Mouse (Mus musculus): ENCODE measurements around the gene Irgm1. TPM values are rescaled to one million over a fixed set of nuclear protein-coding genes. Genes with fewer than 3 reads are reported as not detected.
"Not testable (repeated sequence)": the region's sequence is repeated elsewhere in the genome, so short reads cannot be mapped to it uniquely, and the experiment has no call there.

Gene Irgm1
- polyA plus RNA-seq, 1 experiment from 2014 or later, result 10.2 TPM

DNA sequence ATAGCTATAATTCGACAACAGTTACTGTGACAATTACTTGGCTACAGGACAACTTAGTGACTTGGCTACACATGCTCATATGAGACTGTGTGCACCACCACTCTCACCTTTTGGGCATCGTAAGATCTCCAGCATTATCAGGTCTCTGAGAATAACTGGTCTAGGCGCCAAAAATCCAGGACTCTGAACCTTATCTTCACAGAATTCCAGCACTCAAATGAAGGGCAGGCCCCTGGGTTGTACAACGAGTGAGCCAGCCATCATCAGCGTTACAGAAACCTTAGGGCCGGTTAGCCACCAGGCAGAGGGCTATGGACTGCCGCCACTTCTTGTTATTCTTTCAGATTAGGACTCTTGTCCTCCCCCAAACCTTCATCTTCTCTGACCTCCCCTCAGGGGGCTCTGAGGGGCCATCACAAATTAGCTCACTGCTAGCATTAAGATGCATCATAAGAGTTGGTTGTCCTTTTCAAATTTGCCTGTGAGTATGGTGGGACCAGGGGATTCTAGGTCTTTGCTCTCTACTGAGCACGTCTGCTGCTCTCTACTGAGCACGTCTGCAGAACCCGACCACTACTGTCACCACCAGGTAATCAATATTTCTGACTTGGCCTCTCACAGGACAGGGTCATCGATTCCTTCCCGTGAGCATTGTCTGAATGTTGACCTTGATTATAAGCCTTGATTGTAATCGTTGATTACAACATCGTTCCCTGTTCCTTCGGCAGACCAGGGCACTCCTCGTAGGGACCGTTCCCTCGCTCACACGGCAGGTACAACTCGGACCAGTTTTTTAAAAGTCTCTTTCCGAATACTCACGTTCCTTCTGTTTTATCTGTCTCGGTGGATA is 18.6 kb downstream of the Irgm1 start:
- H3K27ac ChIP-seq (replicated peaks in 1 of 2; ENCODE audit: control insufficient read depth in 1 of 2, insufficient read depth in 1 of 2, low read depth in 2 of 2, low read length in 2 of 2), result peak overlapping the region in 1 of 2 experiments; percentile 49; a peak in 2 of 4 replicates

DNA sequence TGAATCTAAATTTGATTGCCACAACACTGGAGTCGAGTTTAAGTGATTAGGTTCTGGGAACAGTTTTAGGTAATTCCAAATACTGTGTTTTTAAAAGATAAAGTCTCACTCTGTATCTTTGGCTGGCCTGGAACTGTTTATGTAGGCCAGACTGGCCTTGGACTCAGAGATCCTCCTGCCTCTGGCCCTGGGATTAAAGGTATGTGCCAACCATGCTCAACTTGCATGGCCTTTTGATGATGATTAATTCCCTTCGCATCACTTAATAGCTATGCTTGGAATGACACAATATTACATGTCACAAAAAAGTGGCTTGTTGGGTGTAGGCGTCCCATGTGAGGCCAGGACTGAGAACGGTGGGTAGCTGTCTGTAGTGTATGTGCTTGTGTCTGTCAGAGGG is 19.3 kb downstream of the Irgm1 start:
- Histone ChIP-seq H3K9me3 (ENCODE audit: control insufficient read depth, low read length) (no peaks in the 10 kb centered on the region), H3K4me2 (ENCODE audit: low read length) (peak overlapping the region; percentile 87; the same call in 1 of the 2 replicates), H3K27me3 (ENCODE audit: control insufficient read depth, insufficient read depth, low read length) (peaks cover 7% of the 10 kb centered on the region; the same call in 1 of the 2 replicates), H3K4me3 (ENCODE audit: control insufficient read depth in 1 of 2, insufficient read depth in 1 of 2, low read depth in 1 of 2, low read length in 2 of 2) (no peak overlapping the region), H3K27ac (replicated peaks in 1 of 2; ENCODE audit: control insufficient read depth in 1 of 2, insufficient read depth in 1 of 2, low read depth in 2 of 2, low read length in 2 of 2) (no peak overlapping the region), H3K9ac (ENCODE audit: low read length) (no peak overlapping the region), H3K4me1 (ENCODE audit: control insufficient read depth in 2 of 2, insufficient read depth in 2 of 2, low read length in 2 of 2) (peaks cover 0 to 2% of the 10 kb centered on the region in 2 experiments; a peak in 2 of 4 replicates), H3K36me3 (ENCODE audit: control insufficient read depth, insufficient read depth, low read length) (no peaks in the 10 kb centered on the region)
- no peak for ATAC-seq (ENCODE audit: insufficient number of reproducible peaks, insufficient read depth, low FRiP score, low read depth)
- WGBS, result 71% methylated on average over 4 of the region's 4 CpGs

More for the DNA sequence above, 18.6 kb downstream of the Irgm1 start:
- WGBS, result 5% methylated on average over 23 of the region's 23 CpGs
- Histone ChIP-seq H3K9me3 (ENCODE audit: control insufficient read depth, low read length) (no peaks in the 10 kb centered on the region), H3K27me3 (ENCODE audit: control insufficient read depth, insufficient read depth, low read length) (peaks cover 7% of the 10 kb centered on the region; the same call in 1 of the 2 replicates), H3K4me2 (ENCODE audit: low read length) (peak overlapping the region; percentile 87), H3K4me3 (ENCODE audit: control insufficient read depth in 1 of 2, insufficient read depth in 1 of 2, low read depth in 1 of 2, low read length in 2 of 2) (peak overlapping the region; percentile 72 to 86), H3K4me1 (ENCODE audit: control insufficient read depth in 2 of 2, insufficient read depth in 2 of 2, low read length in 2 of 2) (peaks cover 0 to 2% of the 10 kb centered on the region in 2 experiments; a peak in 2 of 4 replicates), H3K9ac (ENCODE audit: low read length) (peak overlapping the region; percentile 68), H3K36me3 (ENCODE audit: control insufficient read depth, insufficient read depth, low read length) (no peaks in the 10 kb centered on the region)
- ATAC-seq (ENCODE audit: insufficient number of reproducible peaks, insufficient read depth, low FRiP score, low read depth), result no peak

DNA sequence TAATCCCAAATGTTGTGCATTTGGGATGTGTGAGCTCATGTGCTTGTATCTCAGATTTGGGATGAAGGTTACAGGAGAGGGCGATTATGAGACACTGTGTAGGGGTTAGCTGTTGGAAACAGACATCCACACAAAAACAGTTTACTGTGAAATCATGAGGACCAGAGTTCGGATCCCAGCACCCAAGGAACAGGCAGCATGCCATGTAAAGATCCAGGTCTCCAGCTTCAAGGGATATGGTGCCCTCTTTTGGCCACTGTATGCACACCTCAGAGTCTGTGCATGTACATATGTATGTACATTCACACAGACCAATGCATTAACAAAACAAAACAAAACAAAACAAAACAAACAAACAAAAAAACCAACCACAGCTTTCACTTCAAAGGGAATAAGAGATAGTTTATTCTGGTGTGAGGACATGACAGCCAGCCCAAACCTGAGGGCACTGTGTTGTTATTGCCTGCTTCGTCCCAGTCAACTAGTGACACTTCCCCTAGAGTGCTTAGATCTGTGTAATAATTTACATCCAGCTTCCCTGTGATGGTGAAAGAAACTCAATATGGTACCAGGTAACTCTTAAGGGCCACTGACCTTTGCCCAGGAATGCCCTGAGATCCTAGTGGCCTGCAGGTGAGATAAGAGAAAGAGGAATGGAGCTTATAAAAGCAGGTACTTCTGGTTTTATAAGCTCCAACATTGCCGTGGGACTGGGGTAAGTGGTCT is 20.1 kb downstream of the Irgm1 start:
- Histone ChIP-seq H3K27me3 (ENCODE audit: control insufficient read depth, insufficient read depth, low read length) (peaks cover 7% of the 10 kb centered on the region; the same call in 1 of the 2 replicates), H3K36me3 (ENCODE audit: control insufficient read depth, insufficient read depth, low read length) (no peaks in the 10 kb centered on the region), H3K4me1 (ENCODE audit: control insufficient read depth in 2 of 2, insufficient read depth in 2 of 2, low read length in 2 of 2) (peaks cover 0 to 2% of the 10 kb centered on the region in 2 experiments; a peak in 2 of 4 replicates), H3K9me3 (ENCODE audit: control insufficient read depth, low read length) (no peaks in the 10 kb centered on the region), H3K9ac (ENCODE audit: low read length) (no peak overlapping the region), H3K4me2 (ENCODE audit: low read length) (no peak overlapping the region), H3K4me3 (ENCODE audit: control insufficient read depth in 1 of 2, insufficient read depth in 1 of 2, low read depth in 1 of 2, low read length in 2 of 2) (no peak overlapping the region), H3K27ac (replicated peaks in 1 of 2; ENCODE audit: control insufficient read depth in 1 of 2, insufficient read depth in 1 of 2, low read depth in 2 of 2, low read length in 2 of 2) (no peak overlapping the region)
- WGBS, result 80% methylated on average over 4 of the region's 4 CpGs
- no peak for ATAC-seq (ENCODE audit: insufficient number of reproducible peaks, insufficient read depth, low FRiP score, low read depth)

DNA sequence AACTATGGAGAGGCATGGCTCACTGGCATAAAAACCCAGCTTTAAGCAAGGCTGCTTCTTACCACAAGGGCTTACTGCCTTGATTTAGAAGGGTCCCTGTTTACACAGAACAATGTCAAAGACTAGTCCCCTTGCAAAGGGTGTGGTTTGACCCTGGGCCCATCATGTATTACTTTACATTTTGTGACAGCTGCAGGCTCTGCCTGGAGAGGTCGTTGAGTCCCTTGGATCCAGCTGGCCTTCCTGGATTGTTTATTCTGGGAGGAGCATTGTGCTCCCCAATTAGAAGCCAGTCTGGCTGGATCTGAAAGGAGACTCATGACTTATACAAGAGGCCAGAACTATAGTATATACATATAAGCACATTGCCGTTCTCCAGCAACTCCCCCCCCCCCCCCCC is 21.2 kb downstream of the Irgm1 start:
- Histone ChIP-seq H3K4me1 (ENCODE audit: control insufficient read depth in 2 of 2, insufficient read depth in 2 of 2, low read length in 2 of 2) (peaks cover 0 to 2% of the 10 kb centered on the region in 2 experiments; a peak in 2 of 4 replicates), H3K4me2 (ENCODE audit: low read length) (peak overlapping the region; percentile 53; the same call in 1 of the 2 replicates), H3K36me3 (ENCODE audit: control insufficient read depth, insufficient read depth, low read length) (no peaks in the 10 kb centered on the region), H3K27ac (replicated peaks in 1 of 2; ENCODE audit: control insufficient read depth in 1 of 2, insufficient read depth in 1 of 2, low read depth in 2 of 2, low read length in 2 of 2) (no peak overlapping the region), H3K27me3 (ENCODE audit: control insufficient read depth, insufficient read depth, low read length) (peaks cover 7% of the 10 kb centered on the region; the same call in 1 of the 2 replicates), H3K4me3 (ENCODE audit: control insufficient read depth in 1 of 2, insufficient read depth in 1 of 2, low read depth in 1 of 2, low read length in 2 of 2) (no peak overlapping the region), H3K9me3 (ENCODE audit: control insufficient read depth, low read length) (no peaks in the 10 kb centered on the region), H3K9ac (ENCODE audit: low read length) (no peak overlapping the region)
- no peak for ATAC-seq (ENCODE audit: insufficient number of reproducible peaks, insufficient read depth, low FRiP score, low read depth)
- WGBS, result 60% methylated on average over 2 of the region's 2 CpGs

DNA sequence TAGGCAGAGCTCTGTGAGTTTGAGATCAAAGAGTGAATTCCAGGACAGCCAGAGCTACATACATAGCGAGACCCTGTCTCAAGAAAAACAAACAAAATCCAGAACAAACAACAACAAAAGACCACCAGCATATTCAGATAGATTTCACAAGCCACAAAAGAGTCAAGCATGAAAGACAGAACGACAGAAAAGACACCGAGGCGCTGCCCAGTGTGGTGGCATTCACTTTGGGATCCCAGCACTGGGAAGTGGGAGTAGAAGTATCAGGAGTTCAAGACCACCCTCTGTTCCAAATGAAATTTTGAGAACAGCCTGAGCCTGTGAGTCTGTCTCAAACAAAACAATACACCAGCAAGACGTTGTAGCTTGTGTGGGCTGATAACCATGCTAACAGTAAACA is 24.6 kb downstream of the Irgm1 start:
- no peak overlapping the region for H3K4me3 ChIP-seq (ENCODE audit: control insufficient read depth in 1 of 2, insufficient read depth in 1 of 2, low read depth in 1 of 2, low read length in 2 of 2)
- H3K9me3 ChIP-seq (ENCODE audit: control insufficient read depth, low read length), result no peaks in the 10 kb centered on the region
- H3K36me3 ChIP-seq (ENCODE audit: control insufficient read depth, insufficient read depth, low read length), result no peaks in the 10 kb centered on the region
- H3K27ac ChIP-seq (replicated peaks in 1 of 2; ENCODE audit: control insufficient read depth in 1 of 2, insufficient read depth in 1 of 2, low read depth in 2 of 2, low read length in 2 of 2), result no peak overlapping the region
- peaks cover 7% of the 10 kb centered on the region; the same call in 1 of the 2 replicates for H3K27me3 ChIP-seq (ENCODE audit: control insufficient read depth, insufficient read depth, low read length)
- no peak for ATAC-seq (ENCODE audit: insufficient number of reproducible peaks, insufficient read depth, low FRiP score, low read depth)
- H3K4me2 ChIP-seq (ENCODE audit: low read length), result no peak overlapping the region
- no peak overlapping the region for H3K9ac ChIP-seq (ENCODE audit: low read length)
- 59% methylated on average over 5 of the region's 5 CpGs for WGBS
- no peaks in the 10 kb centered on the region; a peak in 1 of 4 replicates for H3K4me1 ChIP-seq (ENCODE audit: control insufficient read depth in 2 of 2, insufficient read depth in 2 of 2, low read length in 2 of 2)

DNA sequence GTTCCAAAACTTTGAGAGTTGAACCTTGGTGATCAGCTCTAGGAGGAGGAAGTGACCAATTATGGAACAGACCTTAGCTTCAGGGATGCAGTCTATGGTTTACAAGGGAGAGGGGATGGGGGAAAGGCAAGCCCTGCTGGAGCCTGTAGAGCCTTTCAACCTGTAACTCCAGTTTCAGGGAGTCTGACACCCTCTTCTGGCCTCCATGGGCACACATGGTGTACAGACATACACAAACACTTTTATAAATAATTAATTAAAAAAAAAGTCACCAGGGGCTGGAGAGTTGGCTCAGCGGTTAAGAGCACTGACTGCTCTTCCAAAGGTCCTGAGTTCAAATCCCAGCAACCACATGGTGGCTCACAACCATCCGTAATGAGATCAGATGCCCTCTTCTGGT is 25.1 kb downstream of the Irgm1 start:
- H3K4me1 ChIP-seq (ENCODE audit: control insufficient read depth in 2 of 2, insufficient read depth in 2 of 2, low read length in 2 of 2); H3K27ac ChIP-seq (replicated peaks in 1 of 2; ENCODE audit: control insufficient read depth in 1 of 2, insufficient read depth in 1 of 2, low read depth in 2 of 2, low read length in 2 of 2); H3K4me3 ChIP-seq (ENCODE audit: control insufficient read depth in 1 of 2, insufficient read depth in 1 of 2, low read depth in 1 of 2, low read length in 2 of 2); H3K36me3 ChIP-seq (ENCODE audit: control insufficient read depth, insufficient read depth, low read length); H3K27me3 ChIP-seq (ENCODE audit: control insufficient read depth, insufficient read depth, low read length); H3K9me3 ChIP-seq (ENCODE audit: control insufficient read depth, low read length); H3K9ac ChIP-seq (ENCODE audit: low read length); H3K4me2 ChIP-seq (ENCODE audit: low read length); ATAC-seq (ENCODE audit: insufficient number of reproducible peaks, insufficient read depth, low FRiP score, low read depth): not testable (repeated sequence)
- 89% methylated on average over 2 of the region's 2 CpGs for WGBS

DNA sequence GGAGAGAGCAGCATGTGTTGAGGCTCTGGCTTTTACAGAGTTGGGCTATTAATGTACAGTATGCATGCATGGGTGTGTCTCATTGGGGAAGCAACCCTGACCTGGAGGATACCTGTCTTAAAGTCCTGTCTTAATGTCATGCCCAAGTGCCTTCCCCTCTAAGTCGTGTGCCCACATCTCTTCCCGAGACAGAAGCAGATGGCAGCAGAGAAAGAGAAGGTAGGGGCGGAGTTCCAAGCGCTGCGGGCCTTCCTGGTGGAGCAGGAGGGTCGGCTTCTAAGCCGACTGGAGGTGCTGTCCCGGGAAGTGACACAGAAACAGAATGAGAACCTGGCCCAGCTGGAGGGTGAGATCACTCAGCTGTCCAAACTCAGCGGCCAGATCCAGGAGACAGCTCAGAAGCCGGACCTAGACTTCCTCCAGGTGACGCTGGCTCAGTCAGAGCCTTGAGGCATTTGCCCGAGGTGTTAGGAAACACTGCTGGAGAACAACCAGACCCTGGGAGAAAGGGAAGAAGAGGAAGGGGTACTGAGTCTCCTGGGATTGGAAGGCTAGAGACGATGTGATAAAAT is 26.2 kb downstream of the Irgm1 start:
- Histone ChIP-seq H3K4me2 (ENCODE audit: low read length) (no peak overlapping the region), H3K27me3 (ENCODE audit: control insufficient read depth, insufficient read depth, low read length) (peaks cover 7% of the 10 kb centered on the region; the same call in 1 of the 2 replicates), H3K9ac (ENCODE audit: low read length) (no peak overlapping the region), H3K36me3 (ENCODE audit: control insufficient read depth, insufficient read depth, low read length) (no peaks in the 10 kb centered on the region), H3K4me1 (ENCODE audit: control insufficient read depth in 2 of 2, insufficient read depth in 2 of 2, low read length in 2 of 2) (no peaks in the 10 kb centered on the region; a peak in 1 of 4 replicates), H3K4me3 (ENCODE audit: control insufficient read depth in 1 of 2, insufficient read depth in 1 of 2, low read depth in 1 of 2, low read length in 2 of 2) (no peak overlapping the region), H3K9me3 (ENCODE audit: control insufficient read depth, low read length) (no peaks in the 10 kb centered on the region), H3K27ac (replicated peaks in 1 of 2; ENCODE audit: control insufficient read depth in 1 of 2, insufficient read depth in 1 of 2, low read depth in 2 of 2, low read length in 2 of 2) (no peak overlapping the region)
- no peak for ATAC-seq (ENCODE audit: insufficient number of reproducible peaks, insufficient read depth, low FRiP score, low read depth)
- 27% methylated on average over 13 of the region's 13 CpGs for WGBS

Measured in heart, embryonic 14.5 days (tissue).